Mouse (Mus musculus): ENCODE data around the gene Arhgap20.

Arhgap20 gene

GRCm38 (mm10) chr9:51764921-51765416 lies at the start of gene Arhgap20:
TSS of gene Arhgap20 (plus strand) at chr9:51765337.
- DNase-seq (ENCODE audit: low read depth, low spot score) = peak; percentile 56

DNA sequence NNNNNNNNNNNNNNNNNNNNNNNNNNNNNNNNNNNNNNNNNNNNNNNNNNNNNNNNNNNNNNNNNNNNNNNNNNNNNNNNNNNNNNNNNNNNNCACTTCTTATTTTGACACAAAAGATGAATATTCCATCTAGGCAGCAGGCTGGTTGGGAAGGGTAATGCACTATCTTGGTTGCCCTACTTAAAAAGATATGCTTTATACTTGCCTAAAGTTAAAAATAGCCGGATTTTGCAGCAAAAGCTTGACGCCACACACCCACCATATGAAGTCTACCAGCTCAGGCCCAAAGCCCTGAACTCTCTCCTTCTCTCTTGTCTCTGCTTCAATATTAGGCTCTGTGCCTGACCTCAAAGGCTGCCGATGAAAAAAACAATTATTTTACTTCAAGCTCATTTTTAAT lies 46.3 kb upstream of the Arhgap20 start:
- DNase-seq (ENCODE audit: low read depth, low spot score) = no peak

DNA sequence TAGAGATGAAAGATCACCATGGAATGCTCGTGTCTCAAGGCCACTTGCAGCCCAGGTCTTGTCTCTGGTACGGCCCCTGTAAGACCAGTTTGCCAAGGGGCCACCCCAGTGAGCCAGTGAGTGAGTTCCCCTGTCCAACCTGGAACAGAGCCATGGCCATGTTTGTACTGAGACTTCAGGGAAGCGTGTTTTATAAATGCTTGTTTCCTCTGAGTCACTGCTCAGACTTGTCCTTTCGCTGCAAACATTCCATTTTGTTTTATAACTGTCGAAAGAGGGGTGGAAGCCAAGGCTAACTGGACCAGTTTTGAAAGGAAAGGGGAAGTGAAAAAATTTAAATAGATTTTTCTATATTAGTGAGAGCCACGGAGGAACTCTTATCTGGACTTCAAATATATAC lies 37.2 kb upstream of the Arhgap20 start:
- no peak for DNase-seq (ENCODE audit: low read depth, low spot score)

GRCm38 (mm10) chr9:51735180-51736034 lies 29.7 kb upstream of the Arhgap20 start:
- DNase-seq (ENCODE audit: low read depth, low spot score) = no peak

DNA sequence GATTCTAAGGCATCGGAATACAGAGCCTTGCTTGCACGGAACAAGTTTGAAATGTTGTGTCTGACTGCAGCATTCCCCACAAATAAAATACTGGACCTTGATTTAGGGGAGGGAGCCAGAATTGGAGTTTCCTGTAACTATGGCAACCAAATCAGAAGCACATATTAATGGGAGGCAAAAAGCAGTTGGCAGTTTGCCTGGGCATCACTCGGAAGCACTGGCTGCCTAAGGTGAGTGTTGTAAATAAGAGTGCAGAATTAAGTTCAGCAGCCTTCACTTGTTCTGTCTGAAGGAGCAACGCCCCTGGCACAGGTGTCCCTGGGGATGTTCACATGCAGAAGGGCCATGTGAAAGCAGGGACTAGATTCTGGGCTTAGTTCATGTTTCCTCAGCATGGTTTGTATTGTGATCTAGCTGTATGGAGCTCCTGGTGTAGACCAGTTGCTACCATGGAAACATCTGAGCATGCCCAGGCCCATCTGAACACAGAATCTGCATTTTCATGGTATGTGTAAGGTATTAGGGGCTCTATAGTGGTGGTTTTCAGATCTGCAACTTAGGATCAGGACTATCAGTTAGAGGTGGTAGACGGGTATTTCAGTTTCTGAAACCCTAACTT lies 28.3 kb upstream of the Arhgap20 start:
- DNase-seq (ENCODE audit: low read depth, low spot score) = no peak

DNA sequence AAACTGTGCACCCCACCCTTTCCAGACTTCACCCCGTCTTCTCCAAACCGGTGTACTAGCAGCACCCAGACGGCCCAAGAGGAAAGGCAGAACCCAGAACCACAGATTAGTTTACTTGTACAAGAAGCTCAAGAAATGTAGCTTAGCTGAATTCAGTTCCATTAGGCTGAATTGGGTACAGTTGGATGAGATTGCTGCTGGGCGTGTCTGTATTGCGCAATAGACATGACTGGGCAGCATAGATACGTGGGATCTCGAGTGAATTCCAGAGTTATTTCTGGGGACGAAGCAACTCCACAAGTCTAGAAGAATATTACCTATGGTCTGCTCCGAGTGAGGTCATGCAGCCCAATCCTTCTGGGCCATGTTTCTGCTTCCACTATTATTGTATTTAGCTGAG lies 26.8 kb upstream of the Arhgap20 start:
- no peak for DNase-seq (ENCODE audit: low read depth, low spot score)

DNA sequence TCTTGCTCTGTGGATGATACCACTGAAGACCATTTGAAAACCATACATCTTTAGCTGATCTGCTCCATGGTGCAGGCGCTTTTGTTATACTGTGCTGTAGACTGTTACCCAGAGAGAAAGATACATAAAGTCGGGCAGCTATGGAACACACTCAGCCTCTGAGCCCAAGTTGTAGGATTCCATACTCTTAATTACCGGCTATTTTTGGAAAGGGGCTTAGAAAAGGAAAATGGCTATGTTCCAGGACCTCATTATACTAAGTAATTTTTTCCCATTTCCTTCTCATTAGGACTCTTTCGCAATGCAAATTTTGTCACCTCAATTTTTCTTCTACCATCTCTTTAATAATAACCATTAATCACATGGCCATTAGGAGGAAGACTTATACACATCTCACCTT lies 25.3 kb upstream of the Arhgap20 start:
- no peak for DNase-seq (ENCODE audit: low read depth, low spot score)

DNA sequence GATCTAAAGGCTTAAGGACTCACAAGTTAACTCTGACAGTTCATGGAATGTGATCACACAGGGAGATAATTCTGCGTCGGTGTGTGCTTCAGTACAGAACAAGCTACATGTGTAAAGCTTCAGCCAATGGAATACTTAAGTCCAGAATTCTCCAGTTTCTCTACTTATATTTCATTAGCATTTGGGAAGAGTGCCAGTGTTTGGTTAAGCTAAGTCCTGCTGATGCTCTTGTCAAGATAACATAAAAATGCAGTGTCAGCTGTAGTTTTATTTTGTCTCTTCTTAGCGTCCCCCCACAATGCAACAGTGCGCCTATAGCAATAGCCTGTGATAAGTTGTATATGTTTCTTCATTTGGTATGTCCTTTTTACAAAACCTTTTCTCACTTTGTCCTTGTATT lies 15.0 kb upstream of the Arhgap20 start:
- DNase-seq (ENCODE audit: low read depth, low spot score) = no peak

- no peak for DNase-seq (ENCODE audit: low read depth, low spot score)
Measured at GRCm38 (mm10) chr9:51761003-51761402, 4.1 kb upstream of the Arhgap20 start.

- no peak for DNase-seq (ENCODE audit: low read depth, low spot score)
Measured at GRCm38 (mm10) chr9:51764041-51764875, 879 bp upstream of the Arhgap20 start.

DNA sequence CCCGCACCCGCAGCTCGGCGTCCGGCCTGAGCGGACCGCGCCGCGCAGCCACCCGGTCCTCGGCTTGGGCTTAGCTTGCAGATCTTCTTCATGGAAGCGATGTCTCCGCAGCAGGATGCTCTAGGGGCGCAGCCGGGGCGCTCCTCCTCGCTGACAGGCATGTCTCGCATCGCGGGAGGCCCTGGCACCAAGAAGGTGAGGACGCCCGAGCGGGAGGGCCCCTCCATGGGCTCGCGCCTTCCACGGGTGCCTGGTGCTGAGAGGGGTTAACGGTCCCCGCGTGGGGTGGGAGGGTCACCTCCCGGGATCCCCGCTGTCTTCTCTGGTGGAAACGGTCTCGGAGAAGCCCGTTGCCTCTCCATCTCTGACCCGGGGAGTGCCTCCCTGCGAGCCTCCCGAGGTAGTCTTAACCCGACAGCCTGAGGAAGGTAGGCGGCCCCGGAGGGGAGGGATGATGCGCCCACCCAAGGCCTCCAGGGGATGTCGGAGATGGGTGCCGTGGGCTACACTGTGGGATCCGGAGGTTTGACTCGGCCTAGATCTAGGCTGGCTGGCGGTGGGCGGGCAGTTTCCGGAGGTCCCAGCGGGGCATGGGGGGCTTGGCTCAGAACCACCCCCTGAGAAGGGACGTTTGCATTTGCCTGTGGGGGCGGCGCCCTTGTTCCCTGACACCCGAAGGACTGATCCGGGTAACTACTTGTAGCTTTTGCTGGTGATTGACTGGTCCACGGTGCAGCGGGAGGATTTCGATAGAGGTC lies 459 bp downstream of the Arhgap20 start:
- no peak for DNase-seq (ENCODE audit: low read depth, low spot score)

DNA sequence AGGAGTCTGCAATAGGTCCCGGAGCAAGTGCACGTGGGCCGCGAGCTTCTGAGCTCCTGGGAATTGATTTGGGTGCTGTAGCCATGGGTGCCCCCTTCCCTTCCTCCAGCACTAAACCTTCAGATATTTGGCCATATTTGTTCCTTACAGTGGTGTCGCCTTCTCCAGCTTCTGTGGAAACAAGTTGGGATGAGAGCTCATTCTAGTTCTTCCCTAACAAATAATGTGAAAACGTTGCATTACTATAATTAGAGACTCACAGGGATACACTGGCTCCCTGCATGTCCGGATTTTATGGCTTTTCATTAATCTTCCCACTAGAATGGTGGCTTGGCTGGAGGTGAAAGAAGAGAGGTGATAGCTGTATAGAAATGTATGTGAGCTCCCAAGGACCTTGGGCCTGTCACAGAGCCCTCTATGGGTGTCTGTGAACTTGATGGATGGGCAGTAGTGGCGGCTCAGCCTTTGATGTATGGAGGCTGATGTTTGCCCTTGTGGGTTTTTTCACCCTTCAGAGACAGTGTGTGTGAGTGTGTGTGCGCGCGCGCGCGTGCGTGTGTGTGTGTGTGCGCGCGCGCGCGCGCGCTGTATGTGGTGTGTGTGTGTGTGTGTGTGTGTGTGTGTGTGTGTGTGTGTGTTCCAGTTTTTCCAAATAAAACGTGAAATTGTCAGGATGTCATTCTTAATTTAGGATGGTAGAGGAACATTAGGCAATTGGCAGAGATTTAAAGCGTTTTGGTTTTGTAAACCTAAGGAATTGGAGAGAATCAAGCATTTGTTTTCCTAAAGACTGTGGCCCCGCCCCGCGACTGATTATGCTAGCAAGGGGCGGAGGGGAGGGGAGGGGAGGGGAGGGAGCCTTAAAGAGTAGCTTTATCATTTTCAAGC lies 1.3 kb downstream of the Arhgap20 start:
- peak; percentile 31 for DNase-seq (ENCODE audit: low read depth, low spot score)

GRCm38 (mm10) chr9:51774201-51774600 lies 9.1 kb downstream of the Arhgap20 start:
- DNase-seq (ENCODE audit: low read depth, low spot score) = no peak

DNA sequence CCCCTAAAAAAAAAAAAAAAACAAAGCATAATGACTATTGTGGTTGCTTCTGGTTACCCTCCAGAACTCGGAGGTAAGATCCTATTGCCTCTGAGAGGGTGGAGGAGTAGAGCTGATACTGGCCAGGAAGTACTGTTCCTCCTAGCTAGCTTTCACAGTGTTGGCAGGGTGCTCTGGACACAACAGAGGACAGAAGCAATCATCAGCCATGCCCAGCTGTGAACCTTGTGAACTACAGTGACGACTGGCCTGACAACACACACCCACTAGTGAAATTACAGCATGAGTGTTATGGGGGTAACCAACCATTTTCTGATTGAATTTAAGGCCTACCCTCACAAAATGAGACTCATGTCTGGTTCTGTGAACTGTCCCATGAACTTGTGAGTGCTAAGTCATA lies 11.3 kb downstream of the Arhgap20 start:
- no peak for DNase-seq (ENCODE audit: low read depth, low spot score)

GRCm38 (mm10) chr9:51777180-51777579 lies 12.0 kb downstream of the Arhgap20 start:
- peak; percentile 8 for DNase-seq (ENCODE audit: low read depth, low spot score)

DNA sequence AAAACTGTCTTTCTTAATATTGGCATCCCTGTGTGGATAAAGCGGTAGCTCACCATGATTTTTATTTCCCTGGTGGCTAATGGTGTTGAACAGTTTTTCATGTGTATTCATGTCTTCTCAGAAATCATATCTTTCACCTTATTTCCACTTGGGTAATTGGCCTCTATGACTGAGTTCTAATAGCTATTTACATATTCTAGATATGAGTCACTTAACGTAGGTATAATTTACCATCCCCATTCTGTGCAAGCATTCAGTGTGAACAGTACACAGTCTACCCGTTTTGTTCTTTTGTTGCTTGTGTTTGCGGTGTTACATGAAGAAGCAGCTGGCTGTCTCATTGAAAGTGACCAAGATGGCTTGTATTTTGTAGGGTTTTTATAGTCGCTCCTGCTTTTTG lies 14.1 kb downstream of the Arhgap20 start:
- no peak for DNase-seq (ENCODE audit: low read depth, low spot score)

DNA sequence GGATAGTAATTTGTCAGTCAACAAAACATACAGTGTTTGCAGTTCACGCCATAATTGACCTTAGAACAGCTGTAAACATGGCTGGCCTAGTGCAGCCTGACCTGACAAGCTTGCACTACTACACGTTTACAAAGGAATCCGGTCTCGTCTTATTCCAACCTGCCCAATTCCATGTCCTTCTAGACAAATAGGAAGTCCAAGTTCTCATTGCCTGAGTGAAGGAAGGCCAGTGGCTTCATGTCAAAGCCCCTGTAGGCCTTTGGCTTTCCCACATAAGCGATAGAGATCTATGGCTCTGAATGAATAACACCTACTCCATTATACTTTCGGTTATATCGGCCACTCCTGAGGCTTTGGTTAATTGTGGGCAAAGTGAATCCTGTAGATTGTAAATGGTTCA lies 16.0 kb downstream of the Arhgap20 start:
- no peak for DNase-seq (ENCODE audit: low read depth, low spot score)

GRCm38 (mm10) chr9:51787380-51787779 lies 22.2 kb downstream of the Arhgap20 start:
- no peak for DNase-seq (ENCODE audit: low read depth, low spot score)

DNA sequence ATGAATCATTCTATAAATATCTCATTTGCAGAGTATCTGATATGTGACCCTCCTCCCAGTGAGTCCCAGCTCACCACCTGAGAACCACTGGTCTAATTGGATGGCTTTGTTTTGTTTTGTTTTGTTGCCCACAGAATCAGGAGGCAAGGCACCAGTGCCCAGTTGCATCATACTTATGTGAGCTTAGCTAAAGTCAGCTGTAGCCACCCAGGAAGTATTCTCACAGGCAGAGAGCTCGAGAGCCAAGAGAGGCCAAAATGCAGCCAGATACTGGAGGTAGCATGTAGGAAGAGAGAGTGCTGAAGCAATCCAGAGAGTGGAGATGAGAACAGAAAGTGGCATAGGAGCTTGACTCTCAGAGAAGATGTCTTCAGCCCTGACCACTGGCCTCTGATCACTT lies 23.3 kb downstream of the Arhgap20 start:
- no peak for DNase-seq (ENCODE audit: low read depth, low spot score)

DNA sequence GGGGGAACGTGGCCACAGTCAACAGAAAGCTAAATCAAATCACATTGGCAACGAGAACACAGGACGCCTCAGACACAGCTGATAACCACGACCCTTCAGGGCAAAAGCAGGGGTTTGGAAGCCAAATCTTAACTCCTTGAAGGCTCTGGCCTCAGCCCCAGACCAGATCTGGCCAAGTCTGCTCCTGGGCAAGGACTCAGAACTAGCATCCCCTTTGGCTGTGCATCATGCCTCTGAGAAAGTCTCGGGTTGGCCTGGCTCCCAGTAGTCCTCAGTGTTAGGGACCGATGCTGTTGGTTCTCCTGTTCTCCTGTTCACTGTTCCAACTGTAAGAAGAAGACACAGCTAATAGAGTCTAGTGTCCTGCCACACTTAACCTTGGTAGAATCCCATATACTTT lies 30.1 kb downstream of the Arhgap20 start:
- no peak for DNase-seq (ENCODE audit: low read depth, low spot score)

Data from embryo, embryonic 11.5 days (tissue).